ENCODE assay signal across 7 mouse cellular contexts in the genomic region with DNA sequence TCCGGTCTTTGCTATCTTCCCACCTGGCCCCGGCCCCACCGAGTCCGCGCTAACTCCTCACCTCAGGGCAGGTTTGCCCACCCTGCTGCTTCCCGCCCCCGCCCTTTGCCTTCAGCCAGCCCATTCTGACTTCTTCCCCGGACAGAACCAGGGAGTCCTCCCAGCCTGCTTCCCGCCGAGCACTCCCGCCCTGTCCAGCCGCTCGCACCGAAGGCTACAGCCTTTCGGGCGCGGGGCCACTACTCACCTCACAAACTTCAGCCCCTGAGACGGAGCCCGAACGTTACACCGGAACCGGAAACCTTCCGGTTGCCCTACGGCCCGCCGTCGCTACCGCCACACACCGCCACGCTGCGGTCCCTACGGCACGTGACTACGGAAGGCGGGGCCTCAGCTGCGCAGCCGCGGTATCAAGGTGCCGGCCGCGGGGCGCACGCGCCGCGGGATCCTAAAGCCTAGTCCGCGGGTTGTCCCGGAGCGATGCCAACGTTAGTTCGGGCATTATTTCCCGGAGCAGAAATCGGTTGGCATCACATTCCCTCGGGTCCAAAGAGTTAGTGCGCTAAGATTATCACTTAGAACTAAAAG. TPM values are rescaled to one million over a fixed set of nuclear protein-coding genes. Genes with fewer than 3 reads are reported as not detected.
A peak's percentile ranks its signal among the peaks of the same experiment; 100 is the strongest.
DNase-seq lines count a peak whose midpoint lies in the region; ATAC-seq and TF ChIP-seq lines count a peak whose summit lies in the region.

A gene (minus strand): TSS at position 384 of the 588 bp plus-strand sequence.

- peaks cover 27% of the 10 kb centered on the region for H3K36me3 ChIP-seq in intestine, postnatal 0 days (ENCODE audit: control insufficient read depth, insufficient read depth)
- peaks cover 27% of the 10 kb centered on the region for H3K36me3 ChIP-seq in midbrain, embryonic 12.5 days
- H3K36me3 ChIP-seq in small intestine, adult 2 months (ENCODE audit: control insufficient read depth, insufficient read depth, low read length), result peaks cover 20% of the 10 kb centered on the region

- TF ChIP-seq POLR2A in small intestine, adult 2 months (IDR thresholded peaks at IDR 0.05; ENCODE audit: low read depth, low read length), result peak; percentile 76

- TF ChIP-seq CTCF in intestine, postnatal 0 days (IDR thresholded peaks at IDR 0.05; ENCODE audit: low read depth), result no peak
- TF ChIP-seq CTCF in small intestine, adult 2 months (IDR thresholded peaks at IDR 0.05; ENCODE audit: extremely low read depth, insufficient read length, insufficient replicate concordance, low read depth, low read length), result no peak

- H3K27ac ChIP-seq in intestine, postnatal 0 days (ENCODE audit: low read depth, low read length), result peak within 1 kb of the TSS; percentile 81
- H3K27ac ChIP-seq in midbrain, embryonic 12.5 days (replicated peaks), result peak within 1 kb of the TSS; percentile 63
- H3K27ac ChIP-seq in small intestine, adult 2 months (ENCODE audit: insufficient read depth, low read depth, low read length), result peak within 1 kb of the TSS; percentile 42

- peak; percentile 97 for ATAC-seq in intestine, postnatal 0 days
- ATAC-seq in midbrain, embryonic 12.5 days (ENCODE audit: low FRiP score, low read depth), result peak; percentile 97

- no peaks in the 10 kb centered on the region for H3K27me3 ChIP-seq in intestine, postnatal 0 days (replicated peaks; ENCODE audit: control insufficient read depth, insufficient read depth, low read length)
- H3K27me3 ChIP-seq in midbrain, embryonic 12.5 days, result no peaks in the 10 kb centered on the region
- no peaks in the 10 kb centered on the region for H3K27me3 ChIP-seq in small intestine, adult 2 months (ENCODE audit: control insufficient read depth, insufficient read depth, low read length)

- intact Hi-C loops in left cerebral cortex, postnatal 4 days (cut with DNase I), result no loop called here

- H3K9me3 ChIP-seq in intestine, postnatal 0 days (ENCODE audit: control insufficient read depth), result no peaks in the 10 kb centered on the region
- no peaks in the 10 kb centered on the region for H3K9me3 ChIP-seq in midbrain, embryonic 12.5 days

- H3K9ac ChIP-seq in intestine, postnatal 0 days (ENCODE audit: low read depth, low read length), result peak within 1 kb of the TSS; percentile 83
- peak within 1 kb of the TSS; percentile 92 for H3K9ac ChIP-seq in midbrain, embryonic 12.5 days (replicated peaks)

- peak within 1 kb of the TSS; percentile 91 for H3K4me3 ChIP-seq in intestine, postnatal 0 days (ENCODE audit: low read depth, low read length)
- H3K4me3 ChIP-seq in midbrain, embryonic 12.5 days, result peak within 1 kb of the TSS; percentile 89
- peak within 1 kb of the TSS; percentile 85 for H3K4me3 ChIP-seq in small intestine, adult 2 months (ENCODE audit: low read depth, low read length)

- peak within 1 kb of the TSS; percentile 86 for H3K4me2 ChIP-seq in intestine, postnatal 0 days (replicated peaks; ENCODE audit: low read depth)
- H3K4me2 ChIP-seq in midbrain, embryonic 12.5 days (replicated peaks), result peak within 1 kb of the TSS; percentile 84

- no peaks in the 10 kb centered on the region for H3K4me1 ChIP-seq in intestine, postnatal 0 days (replicated peaks; ENCODE audit: control insufficient read depth, insufficient read depth, low read length)
- H3K4me1 ChIP-seq in midbrain, embryonic 12.5 days, result peaks cover 9% of the 10 kb centered on the region
- H3K4me1 ChIP-seq in small intestine, adult 2 months (ENCODE audit: control insufficient read depth, insufficient read depth, insufficient read length, low read length), result no peaks in the 10 kb centered on the region

- peak; percentile 92 for DNase-seq in adrenal gland, adult 8-10 months
- DNase-seq in embryo, embryonic 9.5 days (ENCODE audit: extremely low spot score), result peak; percentile 91
- DNase-seq in gonadal fat pad, adult 2 months (ENCODE audit: low read depth), result no peak
- DNase-seq in left cerebral cortex, postnatal 4 days, result peak; percentile 93

- under 1% methylated on average over 56 of the region's 56 CpGs for WGBS in intestine, postnatal 0 days
- under 1% methylated on average over 56 of the region's 56 CpGs for WGBS in midbrain, embryonic 12.5 days
- WGBS in small intestine, adult 2 months, result under 1% methylated on average over 56 of the region's 56 CpGs

RNA-seq across cellular contexts. Expression of the gene that starts here (rescaled TPM):
- 10 to 100 TPM; 27.8 to 43.0 (median 35.6) TPM for total RNA-seq in adrenal gland, adult 8-10 months (2022)
- polyA plus RNA-seq in gonadal fat pad, adult 2 months (2012; rRNA removed), result 9.9 and 11.6 TPM in 2 replicates
- polyA plus RNA-seq in intestine, postnatal 0 days (2015; fragmentation: Nextera tagmentation; extraction: Ambion mirVana), result 14.9 and 16.5 TPM in 2 replicates
- total RNA-seq in left cerebral cortex, postnatal 4 days (2021), result 10 to 100 TPM; 34.9 to 41.5 TPM
- 55.8 and 61.1 TPM in 2 replicates for polyA plus RNA-seq in midbrain, embryonic 12.5 days (2016; fragmentation: Nextera tagmentation; extraction: Ambion mirVana)
- 1.7 and 4.5 TPM in 2 replicates for polyA plus RNA-seq in small intestine, adult 2 months (2012; rRNA removed)
